Mouse (Mus musculus): ENCODE data around the gene Siglecg. TPM values are rescaled to one million over a fixed set of nuclear protein-coding genes. Genes with fewer than 3 reads are reported as not detected.
A peak's percentile ranks its signal among the peaks of the same experiment; 100 is the strongest.

Gene Siglecg
- polyA plus RNA-seq, 1 experiment from 2014 or later: 2.0 TPM

GRCm38 (mm10) chr7:43443126-43443916 lies 35.3 kb downstream of the Siglecg start:
- ATAC-seq (replicated peaks; ENCODE audit: low FRiP score): peak; percentile 92
- Histone ChIP-seq H3K4me2 (peak overlapping the region; percentile 81), H3K36me3 (peaks cover 4% of the 10 kb centered on the region; the same call in 1 of the 2 replicates), H3K4me3 (replicated peaks) (peak overlapping the region; percentile 52), H3K9me3 (replicated peaks) (no peaks in the 10 kb centered on the region), H3K4me1 (peaks cover 18% of the 10 kb centered on the region), H3K27ac (peak overlapping the region; percentile 98), H3K27me3 (no peaks in the 10 kb centered on the region), H3K9ac (peak overlapping the region; percentile 55)
- WGBS: under 1% methylated on average over 36 of the region's 36 CpGs

- peak; percentile 97 for ATAC-seq (replicated peaks; ENCODE audit: low FRiP score)
- H3K4me2 ChIP-seq: peak within 1 kb of the TSS; percentile 81
- peak within 1 kb of the TSS; percentile 55 for H3K9ac ChIP-seq
- H3K36me3 ChIP-seq: peaks cover 4% of the 10 kb centered on the region; the same call in 1 of the 2 replicates
- H3K4me1 ChIP-seq: peaks cover 18% of the 10 kb centered on the region
- no peaks in the 10 kb centered on the region for H3K9me3 ChIP-seq (replicated peaks)
- H3K27me3 ChIP-seq: no peaks in the 10 kb centered on the region
- peak within 1 kb of the TSS; percentile 98 for H3K27ac ChIP-seq
- H3K4me3 ChIP-seq (replicated peaks): peak within 1 kb of the TSS; percentile 52
- WGBS: under 1% methylated on average over 27 of the region's 27 CpGs
These were observed 35.9 kb downstream of the Siglecg start, which contains the start of the genes Etfb and Gm45233 for GRCm38 (mm10) chr7:43443917-43444293. Gene Etfb, plus strand, starts transcription at chr7:43444083. Gene Gm45233, plus strand, starts transcription at chr7:43444128.

- Histone ChIP-seq H3K4me1 (peaks cover 13% of the 10 kb centered on the region), H3K4me3 (replicated peaks) (no peak overlapping the region), H3K27me3 (no peaks in the 10 kb centered on the region), H3K27ac (no peak overlapping the region), H3K9ac (no peak overlapping the region), H3K36me3 (peaks cover 23% of the 10 kb centered on the region), H3K9me3 (replicated peaks) (no peaks in the 10 kb centered on the region), H3K4me2 (no peak overlapping the region)
- ATAC-seq (replicated peaks; ENCODE audit: low FRiP score): no peak
- 86% methylated on average over 4 of the region's 4 CpGs for WGBS
These were observed 39.8 kb downstream of the Siglecg start for GRCm38 (mm10) chr7:43447801-43448200.

- no peak for ATAC-seq (replicated peaks; ENCODE audit: low FRiP score)
- Histone ChIP-seq H3K9ac (no peak overlapping the region), H3K4me1 (peaks cover 10% of the 10 kb centered on the region), H3K9me3 (replicated peaks) (no peaks in the 10 kb centered on the region), H3K27me3 (no peaks in the 10 kb centered on the region), H3K27ac (no peak overlapping the region), H3K4me3 (replicated peaks) (no peak overlapping the region), H3K4me2 (no peak overlapping the region), H3K36me3 (peaks cover 27% of the 10 kb centered on the region)
- WGBS: 89% methylated on average over 3 of the region's 3 CpGs
These were observed 40.2 kb downstream of the Siglecg start for GRCm38 (mm10) chr7:43448246-43448645.

- no peak overlapping the region for H3K9ac ChIP-seq
- no peak overlapping the region for H3K4me2 ChIP-seq
- 99% methylated on average over 2 of the region's 2 CpGs for WGBS
- H3K27ac ChIP-seq: no peak overlapping the region
- no peaks in the 10 kb centered on the region for H3K27me3 ChIP-seq
- ATAC-seq (replicated peaks; ENCODE audit: low FRiP score): no peak
- H3K4me1 ChIP-seq: peaks cover 4% of the 10 kb centered on the region
- H3K4me3 ChIP-seq (replicated peaks): no peak overlapping the region
- H3K36me3 ChIP-seq: peaks cover 43% of the 10 kb centered on the region
- no peaks in the 10 kb centered on the region for H3K9me3 ChIP-seq (replicated peaks)
These were observed 41.8 kb downstream of the Siglecg start for GRCm38 (mm10) chr7:43449811-43450210.

GRCm38 (mm10) chr7:43451726-43452125 lies 43.7 kb downstream of the Siglecg start:
- Histone ChIP-seq H3K4me3 (replicated peaks) (no peak overlapping the region), H3K4me1 (no peaks in the 10 kb centered on the region), H3K9me3 (replicated peaks) (no peaks in the 10 kb centered on the region), H3K36me3 (peaks cover 61% of the 10 kb centered on the region), H3K9ac (no peak overlapping the region), H3K27me3 (no peaks in the 10 kb centered on the region), H3K4me2 (no peak overlapping the region), H3K27ac (no peak overlapping the region)
- ATAC-seq (replicated peaks; ENCODE audit: low FRiP score): no peak
- WGBS: 95% methylated on average over 11 of the region's 11 CpGs

GRCm38 (mm10) chr7:43452609-43453008 lies 44.6 kb downstream of the Siglecg start:
- Histone ChIP-seq H3K4me2 (no peak overlapping the region), H3K36me3 (peaks cover 66% of the 10 kb centered on the region), H3K27me3 (no peaks in the 10 kb centered on the region), H3K4me3 (replicated peaks) (no peak overlapping the region), H3K9me3 (replicated peaks) (no peaks in the 10 kb centered on the region), H3K27ac (no peak overlapping the region), H3K4me1 (no peaks in the 10 kb centered on the region), H3K9ac (no peak overlapping the region)
- 49% methylated on average over 4 of the region's 4 CpGs for WGBS
- ATAC-seq (replicated peaks; ENCODE audit: low FRiP score): peak; percentile 55

- Histone ChIP-seq H3K27me3 (no peaks in the 10 kb centered on the region), H3K4me1 (no peaks in the 10 kb centered on the region), H3K4me3 (replicated peaks) (no peak overlapping the region), H3K4me2 (no peak overlapping the region), H3K27ac (no peak overlapping the region), H3K9ac (no peak overlapping the region), H3K9me3 (replicated peaks) (no peaks in the 10 kb centered on the region), H3K36me3 (peaks cover 73% of the 10 kb centered on the region)
- no peak for ATAC-seq (replicated peaks; ENCODE audit: low FRiP score)
- 75% methylated on average over 14 of the region's 14 CpGs for WGBS
These were observed 45.8 kb downstream of the Siglecg start for GRCm38 (mm10) chr7:43453599-43454355.

GRCm38 (mm10) chr7:43454371-43454770 lies 46.4 kb downstream of the Siglecg start:
- Histone ChIP-seq H3K36me3 (peaks cover 73% of the 10 kb centered on the region), H3K4me1 (no peaks in the 10 kb centered on the region), H3K27ac (no peak overlapping the region), H3K4me2 (no peak overlapping the region), H3K27me3 (no peaks in the 10 kb centered on the region), H3K9ac (no peak overlapping the region), H3K4me3 (replicated peaks) (no peak overlapping the region), H3K9me3 (replicated peaks) (no peaks in the 10 kb centered on the region)
- 91% methylated on average over 6 of the region's 6 CpGs for WGBS
- ATAC-seq (replicated peaks; ENCODE audit: low FRiP score): no peak

GRCm38 (mm10) chr7:43462851-43463250 lies 54.8 kb downstream of the Siglecg start, which contains the start of gene Vsig10l:
Gene Vsig10l, plus strand, starts transcription at chr7:43463151.
- Histone ChIP-seq H3K4me2 (no peak within 1 kb of the TSS), H3K27ac (no peak within 1 kb of the TSS), H3K4me1 (peaks cover 16% of the 10 kb centered on the region), H3K27me3 (0 out of 2 replicates have a peak, but pooled peaks cover 14% of the 10 kb centered on the region), H3K9ac (no peak within 1 kb of the TSS), H3K4me3 (replicated peaks) (no peak within 1 kb of the TSS), H3K9me3 (replicated peaks) (no peaks in the 10 kb centered on the region), H3K36me3 (peaks cover 5% of the 10 kb centered on the region)
- no peak for ATAC-seq (replicated peaks; ENCODE audit: low FRiP score)
- WGBS: 66% methylated on average over 4 of the region's 4 CpGs

GRCm38 (mm10) chr7:43463976-43464375 lies 56.0 kb downstream of the Siglecg start:
- Histone ChIP-seq H3K4me3 (replicated peaks) (no peak overlapping the region), H3K9ac (no peak overlapping the region), H3K36me3 (no peaks in the 10 kb centered on the region), H3K27me3 (0 out of 2 replicates have a peak, but pooled peaks cover 14% of the 10 kb centered on the region), H3K27ac (no peak overlapping the region), H3K9me3 (replicated peaks) (no peaks in the 10 kb centered on the region), H3K4me1 (peaks cover 16% of the 10 kb centered on the region), H3K4me2 (no peak overlapping the region)
- no peak for ATAC-seq (replicated peaks; ENCODE audit: low FRiP score)
- 85% methylated on average over 7 of the region's 7 CpGs for WGBS

- Histone ChIP-seq H3K4me3 (replicated peaks) (peak overlapping the region; percentile 51), H3K4me1 (peaks cover 16% of the 10 kb centered on the region), H3K9ac (peak overlapping the region; percentile 35), H3K36me3 (no peaks in the 10 kb centered on the region), H3K27me3 (0 out of 2 replicates have a peak, but pooled peaks cover 14% of the 10 kb centered on the region), H3K4me2 (peak overlapping the region; percentile 82), H3K27ac (peak overlapping the region; percentile 41; the same call in 1 of the 2 replicates), H3K9me3 (replicated peaks) (no peaks in the 10 kb centered on the region)
- ATAC-seq (replicated peaks; ENCODE audit: low FRiP score): peak; percentile 13; the same call in 1 of the 2 replicates
- 5% methylated on average over 35 of the region's 35 CpGs for WGBS
These were observed 56.9 kb downstream of the Siglecg start for GRCm38 (mm10) chr7:43464864-43465343.

Measured in kidney, embryonic 15.5 days (tissue).